Mouse (Mus musculus) midbrain, embryonic 16.5 days (tissue): ENCODE measurements around the gene Smc3. TPM values are rescaled to one million over a fixed set of nuclear protein-coding genes. Genes with fewer than 3 reads are reported as not detected.

Source experiments
- ATAC-seq: fragments of 200-750 bp; cut with Nextera tagmentation; 2 replicates; pipeline ENCODE4 v1.8.0; 2017; ENCODE audit warnings: moderate TSS enrichment
- H3K27ac ChIP-seq: fragments of 300-500 bp; sonication (generic); 2 replicates; pipeline ENCODE4 v1.5.1; 2014; ENCODE audit warnings: mild to moderate bottlenecking, low read length, mixed read lengths
- H3K27me3 ChIP-seq: fragments of 300-500 bp; sonication (generic); 2 replicates; pipeline ENCODE4 v1.6.1; 2014; ENCODE audit warnings: low read depth, low read length, mixed read lengths; ENCODE audit not compliant: control insufficient read depth, insufficient read depth
- H3K36me3 ChIP-seq: fragments of 300-500 bp; sonication (generic); 2 replicates; pipeline ENCODE4 v1.6.1; 2014; ENCODE audit warnings: mild to moderate bottlenecking, low read length, moderate library complexity, mixed read lengths; ENCODE audit not compliant: control insufficient read depth, insufficient read depth
- H3K4me1 ChIP-seq: fragments of 300-500 bp; sonication (generic); 2 replicates; pipeline ENCODE4 v1.6.1; 2014; ENCODE audit warnings: mild to moderate bottlenecking, low read length, mixed read lengths; ENCODE audit not compliant: control insufficient read depth, insufficient read depth
- H3K4me2 ChIP-seq: fragments of 300-500 bp; sonication (generic); 2 replicates; pipeline ENCODE4 v1.6.1; 2014; ENCODE audit warnings: mild to moderate bottlenecking, low read length, mixed read lengths
- H3K4me3 ChIP-seq: fragments of 300-500 bp; sonication (generic); 2 replicates; pipeline ENCODE4 v1.5.1; 2014; ENCODE audit warnings: low read depth, mild to moderate bottlenecking, low read length, moderate library complexity, mixed read lengths
- H3K9ac ChIP-seq: fragments of 300-500 bp; sonication (generic); 2 replicates; pipeline ENCODE4 v1.6.1; 2014; ENCODE audit warnings: low read depth, low read length, mixed read lengths
- H3K9me3 ChIP-seq: fragments of 300-500 bp; sonication (generic); replicated peaks from 2 replicates; pipeline ENCODE4 v1.6.1; 2014; ENCODE audit warnings: mild to moderate bottlenecking, low read length, mixed read lengths; ENCODE audit not compliant: control insufficient read depth, poor library complexity, severe bottlenecking
- WGBS: fragments of 180-500 bp; shearing (Covaris S2); extraction: QIAGEN DNeasy Blood & Tissue Kit; methylation state at CpG from one replicate; pipeline ENCODE4 v1.1.7; 2014; 5-methylcytosine and 5-hydroxymethylcytosine counted together
- polyA plus RNA-seq: library from polyadenylated mRNA; unstranded; fragments of >200 nt; fragmentation: Nextera tagmentation; extraction: Ambion mirVana; gene quantifications from 2 replicates; pipeline ENCODE4 v1.2.1, GENCODE M21; 2015

Smc3 gene
- polyA plus RNA-seq, 1 experiment from 2014 or later: 55.9 TPM

DNA sequence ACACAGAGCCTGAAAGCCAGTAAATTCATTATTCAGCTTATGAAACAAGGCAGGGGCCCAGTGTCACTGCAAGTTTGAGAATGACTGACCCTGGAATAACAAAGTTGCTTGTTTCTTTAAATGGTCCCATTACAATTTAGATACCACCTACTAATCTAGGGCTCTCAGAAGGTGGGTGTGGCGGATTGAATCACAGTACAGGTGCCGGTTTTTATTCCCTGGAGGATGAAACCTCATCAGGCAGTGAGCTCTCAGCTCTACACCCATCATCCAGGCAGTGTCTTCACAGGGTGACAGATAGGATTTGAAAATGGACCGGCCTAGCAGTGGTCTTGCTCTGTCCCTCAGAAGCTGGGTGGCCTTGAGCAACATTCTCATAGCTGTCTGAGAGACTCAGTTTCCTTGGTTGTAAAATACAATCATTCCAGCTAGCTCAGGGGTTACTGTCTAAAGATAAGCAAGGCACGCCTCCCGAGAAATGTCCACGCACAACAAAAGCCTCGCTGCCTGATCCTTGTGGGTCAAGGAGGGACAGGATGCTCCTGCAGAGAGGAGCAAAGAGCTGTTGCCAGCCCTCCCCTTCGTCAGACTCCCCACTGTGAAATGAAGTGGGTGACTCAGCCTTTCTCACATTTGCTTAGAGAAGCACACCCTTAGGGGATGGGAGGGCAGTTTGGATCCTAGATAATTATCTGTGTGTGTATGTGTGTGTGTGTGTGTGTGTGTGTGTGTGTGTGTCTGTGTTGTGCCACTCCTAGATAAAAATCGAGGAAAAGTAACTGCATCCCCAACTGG, 74.1 kb downstream of the Smc3 start:
- H3K9me3 ChIP-seq: no peaks in the 10 kb centered on the region
- H3K36me3 ChIP-seq: no peaks in the 10 kb centered on the region
- no peak overlapping the region for H3K4me2 ChIP-seq
- WGBS: 38% methylated on average over 9 of the region's 9 CpGs
- H3K27ac ChIP-seq: no peak overlapping the region
- no peak overlapping the region for H3K9ac ChIP-seq
- H3K4me3 ChIP-seq: no peak overlapping the region
- peaks cover 7% of the 10 kb centered on the region; the same call in 1 of the 2 replicates for H3K4me1 ChIP-seq
- peaks cover 36% of the 10 kb centered on the region for H3K27me3 ChIP-seq
- no peak for ATAC-seq

DNA sequence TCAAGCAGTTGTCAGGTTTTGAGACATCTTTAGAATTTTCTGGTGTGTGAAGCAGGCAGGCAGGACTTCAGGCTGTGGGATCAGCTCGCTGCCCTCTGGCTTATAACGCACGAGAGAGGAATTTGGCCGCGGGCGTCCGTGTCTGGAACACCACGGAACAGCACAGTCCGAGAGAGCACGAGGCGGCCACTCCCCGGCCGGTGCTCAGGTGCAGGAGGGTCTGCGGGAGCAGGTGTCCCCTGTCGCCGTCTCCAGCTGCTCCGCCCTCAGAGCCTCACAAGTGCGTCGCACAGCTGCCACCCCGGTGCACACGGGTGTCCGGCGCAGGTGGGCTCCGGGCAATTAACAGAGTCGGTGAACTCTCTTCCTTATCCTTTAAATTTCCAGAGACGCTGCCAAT, 76.0 kb downstream of the Smc3 start:
- H3K4me3 ChIP-seq: peak overlapping the region; percentile 63
- H3K27ac ChIP-seq: no peak overlapping the region
- ATAC-seq: peak; percentile 36; the same call in 1 of the 2 replicates
- 1% methylated on average over 26 of the region's 26 CpGs for WGBS
- H3K9ac ChIP-seq: no peak overlapping the region; the same call in 1 of the 2 replicates
- no peaks in the 10 kb centered on the region for H3K36me3 ChIP-seq
- H3K4me1 ChIP-seq: peaks cover 7% of the 10 kb centered on the region; the same call in 1 of the 2 replicates
- H3K4me2 ChIP-seq: peak overlapping the region; percentile 95
- H3K27me3 ChIP-seq: peaks cover 38% of the 10 kb centered on the region
- no peaks in the 10 kb centered on the region for H3K9me3 ChIP-seq

DNA sequence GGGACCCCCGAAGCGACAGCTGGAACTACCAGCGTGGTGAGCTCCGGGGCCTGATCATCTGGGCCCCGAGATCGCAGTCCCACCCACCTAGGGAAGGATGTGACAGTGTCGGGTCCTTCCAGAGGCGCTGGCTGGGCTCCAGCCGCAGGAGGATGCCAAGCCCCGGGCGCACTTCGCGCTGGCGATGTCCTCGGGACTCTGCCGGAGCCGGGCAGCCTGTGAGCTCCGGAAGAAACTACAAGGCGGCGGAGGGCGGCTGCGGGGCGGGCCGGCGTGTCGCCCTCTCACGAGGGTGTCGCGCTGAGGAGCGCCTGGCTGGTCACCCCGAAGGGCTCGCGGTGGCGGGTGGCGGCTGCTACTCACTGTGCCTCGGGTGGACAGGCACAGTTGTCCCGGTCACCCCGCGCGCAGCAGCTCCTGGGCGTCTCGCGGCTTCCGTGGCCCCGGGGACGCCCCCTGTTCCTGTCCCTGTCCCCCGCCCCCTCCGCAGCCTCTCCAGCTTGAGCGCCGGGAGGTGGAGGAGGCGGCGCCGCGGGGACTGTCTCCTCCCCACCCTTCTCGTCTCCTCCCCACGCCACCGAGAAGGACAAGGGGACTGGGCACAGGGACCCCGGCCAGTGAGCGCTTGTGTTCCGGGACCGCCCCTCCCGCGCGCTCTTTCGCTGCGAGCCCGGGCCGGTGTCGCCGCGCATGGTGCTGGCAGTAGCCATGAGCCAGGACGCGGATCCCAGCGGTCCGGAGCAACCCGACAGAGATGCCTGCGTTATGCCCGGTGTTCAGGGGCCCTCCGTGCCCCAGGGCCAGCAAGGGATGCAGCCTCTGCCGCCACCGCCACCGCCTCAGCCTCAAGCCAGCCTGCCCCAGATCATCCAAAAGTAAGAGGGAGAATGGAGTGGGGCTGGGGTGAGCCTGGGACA, 76.8 kb downstream of the Smc3 start, which contains the start of gene Rbm20:
TSS of gene Rbm20 (plus strand) at position 589 of the 917 bp plus-strand sequence.
- peak; percentile 86 for ATAC-seq
- Histone ChIP-seq H3K27ac (no peak within 1 kb of the TSS), H3K4me3 (peak within 1 kb of the TSS; percentile 63), H3K9ac (peak within 1 kb of the TSS; percentile 65), H3K9me3 (no peaks in the 10 kb centered on the region), H3K4me2 (peak within 1 kb of the TSS; percentile 95), H3K27me3 (peaks cover 38% of the 10 kb centered on the region), H3K36me3 (no peaks in the 10 kb centered on the region), H3K4me1 (peaks cover 7% of the 10 kb centered on the region; the same call in 1 of the 2 replicates)
- under 1% methylated on average over 72 of the region's 82 CpGs for WGBS

DNA sequence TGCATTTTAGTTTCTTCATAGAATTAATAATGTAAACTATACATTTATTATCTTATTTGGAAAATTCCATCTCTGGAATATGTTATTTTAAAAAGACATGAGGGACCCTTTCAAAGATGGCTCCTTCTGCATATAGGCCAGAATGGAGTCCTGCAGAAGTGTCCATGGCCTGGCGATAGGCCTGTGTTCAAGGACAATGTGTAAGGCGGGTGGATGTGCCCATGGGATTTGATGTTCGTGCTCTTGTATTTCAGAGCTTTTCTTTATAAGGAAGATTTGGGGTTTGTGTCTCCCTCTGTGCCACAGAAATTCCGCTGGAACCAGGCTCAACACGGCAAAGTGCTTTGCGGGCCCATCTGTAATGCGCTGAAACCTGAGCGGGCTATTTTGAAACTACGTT, 79.0 kb downstream of the Smc3 start:
- Histone ChIP-seq H3K27me3 (peaks cover 32% of the 10 kb centered on the region), H3K4me3 (no peak overlapping the region), H3K9ac (no peak overlapping the region), H3K4me1 (peaks cover 7% of the 10 kb centered on the region; the same call in 1 of the 2 replicates), H3K36me3 (no peaks in the 10 kb centered on the region), H3K4me2 (no peak overlapping the region), H3K27ac (no peak overlapping the region), H3K9me3 (no peaks in the 10 kb centered on the region)
- ATAC-seq: no peak
- 91% methylated on average over 9 of the region's 9 CpGs for WGBS

DNA sequence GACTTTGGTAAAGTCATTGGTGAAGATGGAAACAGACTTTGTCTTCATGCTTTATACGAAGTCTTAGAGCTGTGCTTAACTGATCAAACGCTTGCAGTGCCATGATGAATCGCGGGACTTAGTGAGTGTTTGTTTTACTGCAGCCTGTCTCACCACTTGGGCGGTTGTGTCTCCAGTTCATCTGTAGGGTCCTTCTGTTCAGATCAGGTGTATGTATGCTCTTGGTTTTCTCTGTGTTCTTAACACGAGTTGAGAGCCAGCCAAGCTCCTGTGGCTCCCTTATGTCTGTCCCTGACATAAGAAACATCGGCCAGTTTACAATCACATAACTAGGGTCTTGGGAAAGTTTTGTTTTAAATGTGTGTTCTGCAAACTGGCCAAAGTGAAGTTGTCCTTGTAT, 79.8 kb downstream of the Smc3 start:
- Histone ChIP-seq H3K9ac (no peak overlapping the region), H3K27ac (no peak overlapping the region), H3K4me2 (no peak overlapping the region), H3K36me3 (no peaks in the 10 kb centered on the region), H3K4me3 (no peak overlapping the region), H3K27me3 (peaks cover 24% of the 10 kb centered on the region), H3K4me1 (peaks cover 7% of the 10 kb centered on the region; the same call in 1 of the 2 replicates), H3K9me3 (no peaks in the 10 kb centered on the region)
- WGBS: 87% methylated on average over 7 of the region's 7 CpGs
- no peak for ATAC-seq

DNA sequence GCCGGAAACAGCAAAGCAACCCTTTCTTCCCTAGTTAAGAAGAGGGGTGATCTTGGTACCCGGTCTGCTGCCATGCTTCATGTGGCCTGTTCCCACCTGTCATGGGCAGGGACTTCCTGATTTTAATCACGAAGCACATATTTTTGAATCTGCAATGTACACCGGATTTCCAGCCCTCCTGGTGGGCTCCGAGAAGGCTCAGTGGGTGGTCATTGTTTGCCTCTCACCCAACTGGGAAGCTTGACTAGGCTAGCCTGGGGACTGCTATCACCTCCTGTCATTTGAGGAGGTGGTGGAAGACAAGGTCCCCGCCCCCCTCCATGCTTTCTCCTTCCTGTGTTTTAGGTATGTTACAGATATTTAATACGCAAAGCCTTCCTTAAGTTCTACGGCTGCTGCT, 82.2 kb downstream of the Smc3 start:
- H3K4me3 ChIP-seq: no peak overlapping the region
- no peak overlapping the region for H3K9ac ChIP-seq
- WGBS: 31% methylated on average over 8 of the region's 8 CpGs
- peaks cover 15% of the 10 kb centered on the region for H3K27me3 ChIP-seq
- no peak overlapping the region for H3K4me2 ChIP-seq
- H3K9me3 ChIP-seq: no peaks in the 10 kb centered on the region
- H3K27ac ChIP-seq: no peak overlapping the region
- H3K36me3 ChIP-seq: no peaks in the 10 kb centered on the region
- ATAC-seq: no peak
- no peaks in the 10 kb centered on the region for H3K4me1 ChIP-seq

DNA sequence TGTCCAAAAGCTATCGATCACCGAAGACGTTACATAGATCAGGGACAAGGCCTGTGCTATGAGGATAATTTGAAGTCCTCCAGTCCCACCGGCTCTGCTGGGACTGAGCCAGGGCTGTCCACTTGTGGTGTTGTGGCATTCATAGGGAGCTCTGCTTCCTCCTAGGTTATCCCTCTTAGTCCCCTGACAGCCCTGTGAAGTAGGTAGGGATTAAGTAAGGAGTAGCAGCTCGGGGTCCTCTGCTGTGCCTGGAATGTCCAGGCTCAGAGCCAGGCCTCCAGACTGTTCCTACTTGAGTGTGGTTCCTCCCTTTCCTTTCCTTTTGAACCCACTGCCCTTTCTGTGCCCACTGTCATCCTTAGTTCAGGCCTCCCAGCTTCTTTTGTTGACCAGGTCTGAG, 87.4 kb downstream of the Smc3 start:
- Histone ChIP-seq H3K4me2 (no peak overlapping the region), H3K9ac (no peak overlapping the region), H3K9me3 (no peaks in the 10 kb centered on the region), H3K36me3 (no peaks in the 10 kb centered on the region), H3K27ac (no peak overlapping the region), H3K4me3 (no peak overlapping the region), H3K27me3 (no peaks in the 10 kb centered on the region), H3K4me1 (no peaks in the 10 kb centered on the region)
- 85% methylated on average over 5 of the region's 5 CpGs for WGBS
- no peak for ATAC-seq

DNA sequence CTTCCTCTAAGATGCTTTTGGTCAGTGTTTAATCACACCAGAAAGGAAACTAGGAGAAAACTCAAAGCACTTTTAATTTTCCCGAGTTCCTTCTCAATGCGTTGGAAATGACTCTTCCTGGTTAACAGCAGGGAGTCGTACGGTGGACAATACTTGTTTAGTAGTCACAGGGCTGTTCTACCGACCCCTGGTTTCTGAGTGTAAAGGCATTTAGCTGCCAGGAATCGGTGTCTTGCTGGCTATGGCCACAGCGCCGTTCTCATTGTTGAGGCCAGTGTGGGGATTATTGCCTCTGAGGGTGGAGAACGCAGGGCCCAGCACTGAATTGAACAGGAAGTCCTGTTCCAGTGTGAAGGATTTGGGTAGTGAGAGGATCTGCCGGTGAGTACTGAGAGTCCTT, 90.6 kb downstream of the Smc3 start:
- H3K27ac ChIP-seq: no peak overlapping the region
- no peak overlapping the region for H3K9ac ChIP-seq
- H3K4me1 ChIP-seq: no peaks in the 10 kb centered on the region
- H3K9me3 ChIP-seq: no peaks in the 10 kb centered on the region
- no peak for ATAC-seq
- no peak overlapping the region for H3K4me2 ChIP-seq
- H3K27me3 ChIP-seq: no peaks in the 10 kb centered on the region
- H3K36me3 ChIP-seq: no peaks in the 10 kb centered on the region
- 52% methylated on average over 10 of the region's 10 CpGs for WGBS
- H3K4me3 ChIP-seq: no peak overlapping the region
